In genomic region chr4:126309922-126310309, GRCm38 (mm10) we compare ENCODE assay signal across 7 mouse cellular contexts. TPM values are rescaled to one million over a fixed set of nuclear protein-coding genes. Genes with fewer than 3 reads are reported as not detected.
A peak's percentile ranks its signal among the peaks of the same experiment; 100 is the strongest.
DNase-seq lines count a peak whose midpoint lies in the region; ATAC-seq and TF ChIP-seq lines count a peak whose summit lies in the region.

No protein-coding gene starts in this region.

- peak overlapping the region; percentile 50 for H3K4me3 ChIP-seq in embryonic facial prominence, embryonic 10.5 days
- H3K4me3 ChIP-seq in limb, embryonic 12.5 days (replicated peaks): peak overlapping the region; percentile 30
- H3K4me3 ChIP-seq in midbrain, embryonic 15.5 days: peak overlapping the region; percentile 33
- H3K4me3 ChIP-seq in spleen, adult 2 months (ENCODE audit: extremely low read depth, insufficient read depth, insufficient read length): no peak overlapping the region

- peak overlapping the region; percentile 50 for H3K4me2 ChIP-seq in limb, embryonic 12.5 days
- H3K4me2 ChIP-seq in midbrain, embryonic 15.5 days: peak overlapping the region; percentile 54

- peak; percentile 93 for DNase-seq in adrenal gland, postnatal 14 days
- peak; percentile 96 for DNase-seq in embryonic facial prominence, embryonic 10.5 days (ENCODE audit: low spot score)
- peak; percentile 79 to 95 for DNase-seq in heart, adult 18-20 months
- peak; percentile 89 for DNase-seq in kidney, adult 18-20 months
- DNase-seq in spleen, adult 2 months (ENCODE audit: low read depth in 1 of 2, low spot score in 2 of 2): peak; percentile 45 to 75

- peaks cover 4% of the 10 kb centered on the region for H3K36me3 ChIP-seq in embryonic facial prominence, embryonic 10.5 days (replicated peaks)
- peaks cover 2% of the 10 kb centered on the region for H3K36me3 ChIP-seq in limb, embryonic 12.5 days
- H3K36me3 ChIP-seq in midbrain, embryonic 15.5 days (replicated peaks): 0 out of 2 replicates have a peak, but pooled peaks cover 5% of the 10 kb centered on the region
- peaks cover 1% of the 10 kb centered on the region; the same call in 1 of the 2 replicates for H3K36me3 ChIP-seq in spleen, adult 2 months (ENCODE audit: control insufficient read depth, insufficient read depth, low read length)

- peaks cover 4% of the 10 kb centered on the region; the same call in 1 of the 2 replicates for H3K9me3 ChIP-seq in embryonic facial prominence, embryonic 10.5 days
- peaks cover 5% of the 10 kb centered on the region; the same call in 1 of the 2 replicates for H3K9me3 ChIP-seq in limb, embryonic 12.5 days
- no peaks in the 10 kb centered on the region for H3K9me3 ChIP-seq in midbrain, embryonic 15.5 days

- ATAC-seq in limb, embryonic 12.5 days (ENCODE audit: insufficient number of reproducible peaks, insufficient read depth, low FRiP score, low TSS enrichment, low read depth): peak; percentile 69
- ATAC-seq in midbrain, embryonic 15.5 days (replicated peaks): peak; percentile 86

- peak overlapping the region; percentile 41 for H3K27ac ChIP-seq in embryonic facial prominence, embryonic 10.5 days (replicated peaks)
- H3K27ac ChIP-seq in limb, embryonic 12.5 days: no peak overlapping the region
- H3K27ac ChIP-seq in midbrain, embryonic 15.5 days: no peak overlapping the region
- no peak overlapping the region for H3K27ac ChIP-seq in spleen, adult 2 months (ENCODE audit: insufficient read depth, low read length)

- WGBS in embryonic facial prominence, embryonic 10.5 days: 0% methylated on average over 7 of the region's 7 CpGs
- 1% methylated on average over 7 of the region's 7 CpGs for WGBS in limb, embryonic 12.5 days
- 2% methylated on average over 7 of the region's 7 CpGs for WGBS in midbrain, embryonic 15.5 days
- 1% methylated on average over 7 of the region's 7 CpGs for WGBS in spleen, adult 2 months

- no peak overlapping the region for H3K9ac ChIP-seq in limb, embryonic 12.5 days (replicated peaks)
- H3K9ac ChIP-seq in midbrain, embryonic 15.5 days: peak overlapping the region; percentile 35

- TF ChIP-seq POLR2A in spleen, adult 2 months (IDR thresholded peaks at IDR 0.05; ENCODE audit: low read depth, low read length): no peak

- H3K4me1 ChIP-seq in embryonic facial prominence, embryonic 10.5 days: peaks cover 42% of the 10 kb centered on the region
- H3K4me1 ChIP-seq in limb, embryonic 12.5 days (replicated peaks): peaks cover 28% of the 10 kb centered on the region
- H3K4me1 ChIP-seq in midbrain, embryonic 15.5 days: no peaks in the 10 kb centered on the region
- H3K4me1 ChIP-seq in spleen, adult 2 months (ENCODE audit: control insufficient read depth, insufficient read depth, insufficient read length): no peaks in the 10 kb centered on the region

- peak; percentile 62; the same call in 1 of the 2 replicates for TF ChIP-seq CTCF in spleen, adult 2 months (IDR thresholded peaks at IDR 0.05; ENCODE audit: extremely low read depth, insufficient read depth, insufficient read length, insufficient replicate concordance)

- 0 out of 2 replicates have a peak, but pooled peaks cover 4% of the 10 kb centered on the region for H3K27me3 ChIP-seq in embryonic facial prominence, embryonic 10.5 days (replicated peaks; ENCODE audit: low read depth, poor library complexity, severe bottlenecking)
- H3K27me3 ChIP-seq in limb, embryonic 12.5 days: 0 out of 2 replicates have a peak, but pooled peaks cover 3% of the 10 kb centered on the region
- no peaks in the 10 kb centered on the region for H3K27me3 ChIP-seq in midbrain, embryonic 15.5 days (replicated peaks)
- H3K27me3 ChIP-seq in spleen, adult 2 months (ENCODE audit: control insufficient read depth, insufficient read depth, low read length): no peaks in the 10 kb centered on the region; the same call in 1 of the 2 replicates

RNA-seq across cellular contexts. Expression of gene Adprhl2, which starts 11.6 kb away (rescaled TPM):
- total RNA-seq in adrenal gland, postnatal 14 days (2021): 27.3 and 34.9 TPM in 2 replicates
- 92.3 and 93.2 TPM in 2 replicates for polyA plus RNA-seq in embryonic facial prominence, embryonic 10.5 days (2016; fragmentation: Nextera tagmentation; extraction: Ambion mirVana)
- total RNA-seq in heart, adult 18-20 months (2021): 10 to 100 TPM; 10.4 to 12.4 TPM
- 84.9 and 87.5 TPM in 2 replicates for polyA plus RNA-seq in limb, embryonic 12.5 days (2016; fragmentation: Nextera tagmentation; extraction: Ambion mirVana)
- polyA plus RNA-seq in midbrain, embryonic 15.5 days (2015; fragmentation: Nextera tagmentation; extraction: Ambion mirVana): 94.6 and 99.9 TPM in 2 replicates
- polyA plus RNA-seq in spleen, adult 2 months (2012; rRNA removed): 44.3 and 65.3 TPM in 2 replicates

RNA-seq across cellular contexts. Expression of gene Tekt2, which starts 15.6 kb away (rescaled TPM):
- total RNA-seq in adrenal gland, postnatal 14 days (2021): 2.4 and 3.3 TPM in 2 replicates
- 1.4 TPM in 2 replicates for polyA plus RNA-seq in embryonic facial prominence, embryonic 10.5 days (2016; fragmentation: Nextera tagmentation; extraction: Ambion mirVana)
- under 1 TPM; 0.32 to 0.44 TPM for total RNA-seq in heart, adult 18-20 months (2021)
- 13.6 and 14.8 TPM in 2 replicates for polyA plus RNA-seq in limb, embryonic 12.5 days (2016; fragmentation: Nextera tagmentation; extraction: Ambion mirVana)
- 11.8 and 15.1 TPM in 2 replicates for polyA plus RNA-seq in midbrain, embryonic 15.5 days (2015; fragmentation: Nextera tagmentation; extraction: Ambion mirVana)
- 1.7 and 2.0 TPM in 2 replicates for polyA plus RNA-seq in spleen, adult 2 months (2012; rRNA removed)

RNA-seq across cellular contexts. Expression of gene Col8a2, which starts 23.3 kb away (rescaled TPM):
- 2.9 and 3.1 TPM in 2 replicates for total RNA-seq in adrenal gland, postnatal 14 days (2021)
- 7.3 and 11.2 TPM in 2 replicates for polyA plus RNA-seq in embryonic facial prominence, embryonic 10.5 days (2016; fragmentation: Nextera tagmentation; extraction: Ambion mirVana)
- under 1 TPM; 0.52 to 0.95 TPM for total RNA-seq in heart, adult 18-20 months (2021)
- 13.3 and 16.7 TPM in 2 replicates for polyA plus RNA-seq in limb, embryonic 12.5 days (2016; fragmentation: Nextera tagmentation; extraction: Ambion mirVana)
- polyA plus RNA-seq in midbrain, embryonic 15.5 days (2015; fragmentation: Nextera tagmentation; extraction: Ambion mirVana): 2.6 and 2.9 TPM in 2 replicates
- 3.2 and 3.7 TPM in 2 replicates for polyA plus RNA-seq in spleen, adult 2 months (2012; rRNA removed)

RNA-seq across cellular contexts. Expression of gene Trappc3, which starts 47.8 kb away (rescaled TPM):
- total RNA-seq in adrenal gland, postnatal 14 days (2021): 70.8 and 75.6 TPM in 2 replicates
- 91.8 and 92.3 TPM in 2 replicates for polyA plus RNA-seq in embryonic facial prominence, embryonic 10.5 days (2016; fragmentation: Nextera tagmentation; extraction: Ambion mirVana)
- total RNA-seq in heart, adult 18-20 months (2021): 10 to 100 TPM; 46.2 to 56.9 TPM
- polyA plus RNA-seq in limb, embryonic 12.5 days (2016; fragmentation: Nextera tagmentation; extraction: Ambion mirVana): 105 and 111 TPM in 2 replicates
- polyA plus RNA-seq in midbrain, embryonic 15.5 days (2015; fragmentation: Nextera tagmentation; extraction: Ambion mirVana): 184 and 188 TPM in 2 replicates
- 23.6 and 25.7 TPM in 2 replicates for polyA plus RNA-seq in spleen, adult 2 months (2012; rRNA removed)

RNA-seq across cellular contexts. Expression of gene Map7d1, which starts 53.8 kb away (rescaled TPM):
- total RNA-seq in adrenal gland, postnatal 14 days (2021): 53.4 and 67.3 TPM in 2 replicates
- polyA plus RNA-seq in embryonic facial prominence, embryonic 10.5 days (2016; fragmentation: Nextera tagmentation; extraction: Ambion mirVana): 60.9 and 62.9 TPM in 2 replicates
- 100 to 1,000 TPM; 240 to 249 TPM for total RNA-seq in heart, adult 18-20 months (2021)
- polyA plus RNA-seq in limb, embryonic 12.5 days (2016; fragmentation: Nextera tagmentation; extraction: Ambion mirVana): 83.5 and 85.1 TPM in 2 replicates
- polyA plus RNA-seq in midbrain, embryonic 15.5 days (2015; fragmentation: Nextera tagmentation; extraction: Ambion mirVana): 85.4 and 92.1 TPM in 2 replicates
- polyA plus RNA-seq in spleen, adult 2 months (2012; rRNA removed): 46.3 and 60.2 TPM in 2 replicates
